Mouse (Mus musculus) left cerebral cortex, postnatal 10 days (tissue): Measurements from ENCODE around the gene Dbn1. TPM values are rescaled to one million over a fixed set of nuclear protein-coding genes. Genes with fewer than 3 reads are reported as not detected.
A peak's percentile ranks its signal among the peaks of the same experiment; 100 is the strongest.

Source experiments
- DNase-seq, 2 experiments: peaks; one replicate each; pipeline ENCODE4 v3.0.0; 2021 to 2022; ENCODE audit warnings: low spot score in 2 of 2, mixed read lengths in 1 of 2; ENCODE audit errors: extremely low spot score in 1 of 2
- intact Hi-C: fragments of 180-260 bp; cut with DNase I; formaldehyde crosslinking; loops from one replicate; pipeline ENCODE4 v1.15.1; 2025
- total RNA-seq, 2 experiments: library from RNA; stranded (reverse); gene quantifications; 2 replicates each; pipeline ENCODE4 v1.2.3; 2021

Gene Dbn1
- total RNA-seq, 2 experiments from 2014 or later = 350 to 366 TPM

DNA sequence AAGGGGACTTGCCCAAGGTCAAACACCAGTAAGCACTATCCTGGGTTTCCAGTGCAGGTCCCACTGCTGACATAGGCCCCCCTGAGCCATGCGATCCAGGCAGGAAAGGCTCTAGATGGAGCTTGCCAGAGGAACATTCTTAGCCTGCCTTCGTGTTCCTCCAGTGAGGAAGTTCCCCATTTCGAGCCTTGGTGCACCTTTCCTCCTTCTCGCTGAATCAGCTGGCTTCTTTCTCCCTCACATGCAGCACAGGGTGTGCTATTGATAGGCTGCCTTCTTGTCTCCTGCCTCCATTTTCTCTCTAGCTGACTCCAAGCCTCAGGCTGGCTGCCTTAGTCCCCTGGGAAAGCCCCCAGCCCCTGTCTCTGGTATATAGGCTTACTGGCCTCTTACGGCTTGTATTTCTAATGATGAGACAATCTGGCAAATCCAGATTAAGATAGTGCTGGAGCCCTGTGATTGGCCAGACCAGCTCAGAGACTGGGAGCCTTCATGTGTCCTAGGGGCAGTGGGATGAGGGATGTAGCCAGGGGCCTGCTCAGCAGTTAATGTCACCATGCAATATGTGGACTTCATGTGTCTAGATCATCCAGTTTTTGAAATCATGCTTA is 22.0 kb downstream of the Dbn1 start:
- intact Hi-C loops = no loop called here
- DNase-seq = no peak

DNA sequence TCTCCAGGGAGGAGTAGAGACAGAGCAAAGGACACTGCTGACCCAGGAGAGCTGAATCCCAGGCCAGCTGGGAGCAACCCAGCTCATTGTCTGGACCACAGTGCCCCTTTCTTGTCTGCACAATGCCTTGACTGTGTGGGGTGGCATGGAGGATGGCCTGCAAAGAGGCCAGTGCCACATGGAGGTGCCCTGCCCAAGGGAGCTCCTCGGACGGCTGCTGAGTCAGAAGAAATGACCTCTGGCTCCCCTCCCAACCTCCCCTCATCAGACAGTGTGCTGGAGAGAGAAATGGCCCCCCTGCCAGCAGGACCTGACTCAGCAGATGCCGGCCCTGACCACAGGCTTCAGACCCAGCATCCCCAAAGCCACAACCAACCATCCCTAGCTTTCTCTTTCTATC is 22.7 kb downstream of the Dbn1 start:
- DNase-seq = peak in 1 of 2 experiments; percentile 53
- intact Hi-C loops = no loop called here

DNA sequence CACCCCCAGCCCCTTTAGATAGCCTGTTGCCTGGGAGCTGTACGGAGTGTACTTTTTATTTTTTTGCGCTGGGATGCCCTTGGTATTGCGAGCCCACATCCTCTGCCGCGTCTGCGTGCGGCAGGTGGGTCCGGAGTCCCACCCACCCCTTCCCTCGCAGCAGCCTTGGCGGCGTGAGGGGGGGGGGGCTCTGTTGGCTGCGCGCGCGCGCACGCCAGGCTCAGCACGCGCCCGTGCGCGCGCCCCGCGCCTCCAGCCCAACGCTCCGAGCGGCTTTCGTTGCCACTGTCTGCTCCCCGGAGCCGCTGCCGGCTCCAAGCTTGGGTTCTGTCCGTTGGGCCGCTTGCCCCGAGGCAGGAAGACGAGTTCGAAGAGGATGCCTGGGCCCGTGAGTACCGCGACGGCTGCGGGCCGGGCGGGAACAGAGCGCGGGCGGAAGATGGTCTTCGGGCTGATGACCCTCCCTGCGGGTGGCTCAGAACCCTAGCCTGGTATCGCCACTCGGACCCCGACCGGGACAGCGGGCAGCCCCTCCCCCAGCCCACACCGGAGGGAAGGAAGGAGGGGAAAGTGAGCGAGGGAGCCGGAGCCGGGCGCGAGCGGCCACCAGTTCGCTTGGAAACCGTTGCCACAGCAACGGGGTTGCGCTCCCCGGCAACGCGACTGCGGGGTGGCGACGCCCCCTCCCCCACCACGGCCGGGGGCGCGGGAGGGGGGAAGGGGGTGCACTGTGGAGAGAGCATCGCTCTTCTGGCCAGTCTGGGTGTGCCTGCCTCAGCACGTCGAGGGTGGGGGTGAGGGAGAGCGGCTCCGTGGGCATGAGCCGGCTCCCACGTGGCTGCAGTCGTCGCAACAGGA is 23.7 kb downstream of the Dbn1 start, which contains the start of gene Prr7:
Gene Prr7, plus strand, starts transcription at position 241 of the 858 bp plus-strand sequence.
- intact Hi-C loops = no loop called here
- DNase-seq = peak in 1 of 2 experiments; percentile 87

DNA sequence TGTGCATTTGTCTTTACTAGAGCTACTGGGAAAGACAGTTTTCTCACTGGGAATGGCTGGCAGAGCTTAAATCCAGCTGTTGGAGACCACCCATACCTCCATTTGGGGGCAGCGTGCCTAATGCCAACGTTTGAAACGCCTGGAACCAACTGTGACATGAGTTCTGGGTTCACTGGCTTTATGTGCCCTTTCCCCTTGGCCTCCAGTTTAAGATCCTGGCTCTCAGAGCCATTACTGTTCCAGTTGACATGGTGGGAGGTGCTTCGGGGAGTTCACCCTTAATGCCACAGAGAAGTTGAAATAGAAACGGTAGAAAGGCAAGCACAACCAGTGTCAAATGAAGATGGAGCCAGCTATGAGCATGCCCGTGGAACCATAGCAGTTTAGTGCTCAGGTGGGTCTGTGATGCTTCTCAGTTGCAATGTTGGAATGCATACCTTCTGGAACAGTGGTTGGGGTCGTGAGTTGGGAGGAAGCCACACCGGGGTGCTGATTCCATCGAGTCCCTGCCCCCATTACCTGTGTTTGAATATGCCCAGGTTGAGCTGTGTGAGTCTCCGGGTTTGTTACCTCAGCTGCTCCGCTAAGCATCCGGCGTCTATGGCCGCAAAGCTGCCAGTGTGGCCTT is 24.4 kb downstream of the Dbn1 start:
- no peak for DNase-seq
- intact Hi-C loops = no loop called here

DNA sequence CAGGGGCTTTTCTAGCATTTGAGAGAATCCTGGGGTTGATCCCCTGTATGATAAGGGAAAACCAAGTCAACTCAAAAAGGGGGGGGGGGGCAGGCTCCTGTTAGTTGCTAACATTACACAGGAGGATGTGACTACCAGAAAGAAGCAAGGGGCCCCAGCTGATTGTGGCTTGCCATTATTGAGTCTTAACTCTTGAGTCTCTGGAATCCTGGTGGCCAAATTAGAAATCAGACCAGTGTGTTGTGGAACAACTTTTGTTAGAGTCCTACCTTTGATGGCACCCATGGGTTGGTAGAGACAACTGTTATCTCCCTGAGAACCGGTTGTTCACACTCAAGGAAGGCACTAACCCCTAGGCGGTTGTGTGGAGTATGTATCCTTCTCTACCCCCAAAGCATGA is 24.9 kb downstream of the Dbn1 start:
- intact Hi-C loops = no loop called here
- no peak for DNase-seq

DNA sequence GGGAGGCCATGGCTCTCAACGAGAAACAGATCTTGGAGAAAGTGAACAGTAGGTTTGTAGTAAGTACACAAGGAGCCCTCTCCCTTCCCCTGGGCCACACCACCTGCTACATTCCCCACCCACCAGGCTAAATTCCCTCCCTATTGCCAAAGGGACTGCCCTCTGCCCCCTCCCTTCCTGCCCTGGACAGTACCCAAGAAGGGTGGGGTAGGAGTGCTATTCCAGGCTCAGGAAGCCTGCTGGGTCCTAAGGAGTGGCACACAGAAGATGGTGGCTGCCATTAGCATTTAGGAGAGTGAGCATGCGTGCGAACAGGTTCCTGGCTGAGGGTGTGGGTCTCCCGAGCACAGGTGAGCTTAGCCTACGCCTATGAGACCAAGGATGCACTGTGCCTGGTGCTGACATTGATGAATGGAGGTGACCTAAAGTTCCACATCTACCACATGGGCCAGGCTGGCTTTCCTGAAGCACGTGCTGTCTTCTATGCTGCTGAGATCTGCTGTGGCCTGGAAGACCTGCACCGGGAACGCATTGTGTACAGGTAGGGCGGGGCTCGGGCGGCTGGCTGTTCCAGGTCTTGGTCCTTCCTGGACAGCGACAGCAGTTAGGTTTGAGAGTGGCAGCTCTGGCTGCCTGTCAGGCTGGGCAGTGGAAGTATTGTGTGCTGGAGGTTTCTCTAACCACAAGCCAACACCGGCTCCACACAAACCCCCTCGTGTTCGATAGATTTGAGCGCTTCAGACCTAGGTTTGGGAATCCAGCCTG is 35.9 kb downstream of the Dbn1 start:
- intact Hi-C loops = no loop called here
- DNase-seq = peak in 1 of 2 experiments; percentile 56

DNA sequence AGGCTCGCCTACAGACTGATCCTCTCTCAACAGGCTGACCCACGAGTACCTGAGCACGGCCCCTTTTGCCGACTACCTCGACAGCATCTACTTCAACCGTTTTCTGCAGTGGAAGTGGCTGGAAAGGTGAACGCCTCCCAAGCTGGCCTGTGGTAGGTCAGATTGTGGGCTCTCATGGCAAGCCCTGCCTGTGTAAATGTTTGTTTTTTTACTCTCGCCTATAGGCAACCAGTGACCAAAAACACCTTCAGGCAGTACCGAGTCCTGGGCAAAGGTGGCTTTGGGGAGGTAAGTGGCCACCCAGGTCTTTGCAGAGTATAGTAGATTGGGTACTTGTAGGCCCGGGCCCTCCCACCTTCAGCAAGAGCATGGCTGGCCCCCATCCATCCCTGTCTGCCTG is 36.6 kb downstream of the Dbn1 start:
- no peak for DNase-seq
- intact Hi-C loops = no loop called here

DNA sequence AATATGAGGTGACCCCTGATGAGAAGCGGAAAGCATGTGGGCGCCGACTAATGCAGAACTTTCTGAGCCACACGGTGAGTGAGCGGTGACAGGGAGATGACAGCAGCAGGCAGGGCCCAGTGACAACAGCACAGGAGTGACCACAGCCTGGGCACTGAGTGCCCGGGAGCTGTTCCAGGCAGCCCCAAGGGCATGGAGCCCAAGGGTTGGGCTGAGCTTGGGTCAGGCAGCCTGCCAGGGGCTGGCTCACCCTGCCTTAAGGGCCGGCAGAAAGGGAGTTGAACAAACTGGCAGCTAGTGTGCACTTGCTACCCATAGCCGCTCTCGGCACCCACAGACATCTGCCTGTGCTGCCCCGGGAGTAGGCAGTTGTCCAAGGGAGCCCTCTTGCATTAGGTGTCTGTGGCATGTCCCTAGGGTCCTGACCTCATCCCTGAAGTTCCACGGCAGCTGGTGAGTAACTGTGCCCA is 37.4 kb downstream of the Dbn1 start:
- intact Hi-C loops = no loop called here
- DNase-seq = peak; percentile 51 to 67

DNA sequence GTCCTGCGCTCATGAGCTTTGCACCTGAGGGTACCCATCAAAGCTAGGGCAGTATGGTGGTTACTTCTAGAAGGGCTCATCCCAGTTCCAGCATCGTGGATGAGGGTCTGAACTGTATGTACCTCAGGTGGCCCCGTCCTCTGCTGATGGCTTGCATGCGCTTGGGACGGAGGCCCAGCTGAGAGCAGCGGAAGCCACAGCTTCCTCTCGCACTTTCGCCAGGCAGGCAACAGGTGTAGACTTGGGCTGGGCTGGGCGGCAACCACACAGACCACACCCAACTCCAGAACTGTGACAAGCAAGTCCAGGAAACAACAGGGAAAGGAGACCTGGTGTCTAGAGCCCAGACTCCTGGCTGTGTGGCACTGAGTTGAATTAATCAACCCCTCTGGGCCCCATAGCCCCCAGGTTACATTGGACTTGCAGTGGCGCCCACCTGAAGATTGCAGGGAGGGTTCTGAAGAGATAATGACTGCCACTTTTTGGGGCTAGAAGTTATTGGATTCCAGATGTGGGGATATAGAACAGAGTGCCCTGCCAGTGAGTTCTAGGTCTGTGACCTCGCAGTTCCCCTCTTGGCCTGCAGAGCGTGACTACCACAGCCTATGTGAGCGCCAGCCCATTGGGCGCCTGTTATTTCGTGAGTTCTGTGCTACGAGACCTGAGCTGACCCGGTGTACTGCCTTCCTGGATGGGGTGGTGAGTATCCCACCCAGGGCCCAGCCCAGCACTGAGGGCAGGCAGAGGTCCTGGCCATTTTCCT is 38.1 kb downstream of the Dbn1 start:
- intact Hi-C loops = no loop called here
- no peak for DNase-seq

DNA sequence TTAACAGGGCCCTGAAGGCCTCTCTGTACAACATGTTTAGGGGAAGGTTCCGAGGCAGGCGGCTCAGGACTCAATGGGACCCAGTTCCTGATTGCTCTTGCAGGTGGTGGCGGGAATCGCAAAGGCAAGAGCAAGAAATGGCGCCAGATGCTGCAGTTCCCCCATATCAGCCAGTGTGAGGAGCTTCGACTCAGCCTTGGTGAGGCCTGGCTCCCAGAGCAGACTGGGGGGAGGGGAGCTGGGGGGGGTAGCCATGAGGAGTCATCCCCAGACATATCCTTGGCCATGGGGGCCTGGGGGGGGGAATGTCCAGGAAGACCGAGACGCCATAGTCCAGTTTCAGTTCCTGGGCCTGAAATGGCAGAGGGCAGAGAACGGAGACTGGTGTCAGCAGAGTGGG is 38.7 kb downstream of the Dbn1 start:
- DNase-seq = no peak
- intact Hi-C loops = no loop called here

DNA sequence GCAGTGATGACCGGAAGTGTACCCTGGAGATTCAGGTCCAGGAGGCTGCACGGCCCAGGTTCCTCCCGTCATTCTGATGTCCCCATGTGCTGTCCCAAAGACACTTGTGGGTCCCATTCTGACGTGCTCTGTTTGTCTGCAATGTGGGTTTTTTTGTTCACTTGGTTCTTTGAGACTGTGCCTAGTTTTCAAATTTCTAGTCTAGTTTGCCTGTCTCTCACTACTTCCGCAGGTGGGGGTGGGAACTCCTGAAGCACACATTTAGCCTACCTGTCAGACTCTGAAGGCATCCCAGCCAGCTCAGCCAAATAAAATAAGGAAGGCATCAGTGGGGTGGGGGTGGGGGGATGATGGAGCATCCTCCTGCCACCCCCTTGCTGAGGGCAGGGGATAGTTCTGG is 39.8 kb downstream of the Dbn1 start:
- intact Hi-C loops = no loop called here
- no peak for DNase-seq

DNA sequence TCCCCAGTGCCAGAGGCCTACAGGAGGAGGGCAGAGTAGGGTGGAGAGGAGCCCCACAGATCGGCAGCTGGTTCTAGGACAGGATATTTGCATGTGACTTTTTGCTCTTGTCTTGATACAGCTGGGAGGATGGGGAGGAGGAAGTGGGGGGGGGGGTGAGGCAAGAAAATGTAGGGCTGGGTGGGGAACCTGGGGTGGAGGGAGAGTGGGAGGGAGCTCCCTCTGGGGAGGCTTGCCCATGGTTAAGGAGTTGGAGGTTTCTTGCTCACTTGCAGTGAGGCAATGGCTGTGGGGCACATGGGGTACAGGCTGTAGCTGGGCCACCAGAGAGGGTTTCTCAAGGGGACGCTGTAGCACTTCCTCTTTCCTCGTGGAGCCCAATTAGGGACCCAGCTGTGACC is 40.4 kb downstream of the Dbn1 start:
- intact Hi-C loops = no loop called here
- no peak for DNase-seq

DNA sequence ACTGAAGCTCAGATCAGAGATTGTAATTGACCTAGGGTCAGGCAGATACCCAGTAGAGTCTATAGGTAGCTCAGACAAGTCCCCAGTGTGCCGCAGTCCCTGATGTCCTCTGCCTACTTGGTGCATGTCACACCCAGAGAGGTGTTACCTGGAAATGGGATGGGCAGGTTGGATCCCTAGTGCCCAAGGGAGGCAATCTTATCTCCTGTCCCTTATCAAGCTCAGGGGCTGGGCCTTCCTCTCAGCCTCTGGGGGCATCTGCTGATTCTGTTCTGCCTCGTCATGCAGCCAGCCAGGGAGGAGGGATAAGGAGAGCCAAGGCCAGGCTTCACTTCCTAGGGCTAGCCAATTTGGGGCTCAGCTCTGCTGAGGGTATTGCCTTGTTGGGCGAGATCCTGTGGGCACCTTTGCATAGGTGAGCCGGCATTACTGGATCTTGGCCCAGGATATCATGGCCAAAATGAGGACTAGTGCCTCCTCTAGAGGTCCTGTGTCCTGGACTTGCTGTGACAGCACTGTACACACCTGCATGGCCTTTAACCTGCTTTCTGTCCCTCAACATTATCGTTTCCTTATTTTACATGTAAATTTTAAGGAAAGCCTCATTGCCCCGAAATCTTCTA is 41.3 kb downstream of the Dbn1 start:
- intact Hi-C loops = no loop called here
- DNase-seq = no peak

DNA sequence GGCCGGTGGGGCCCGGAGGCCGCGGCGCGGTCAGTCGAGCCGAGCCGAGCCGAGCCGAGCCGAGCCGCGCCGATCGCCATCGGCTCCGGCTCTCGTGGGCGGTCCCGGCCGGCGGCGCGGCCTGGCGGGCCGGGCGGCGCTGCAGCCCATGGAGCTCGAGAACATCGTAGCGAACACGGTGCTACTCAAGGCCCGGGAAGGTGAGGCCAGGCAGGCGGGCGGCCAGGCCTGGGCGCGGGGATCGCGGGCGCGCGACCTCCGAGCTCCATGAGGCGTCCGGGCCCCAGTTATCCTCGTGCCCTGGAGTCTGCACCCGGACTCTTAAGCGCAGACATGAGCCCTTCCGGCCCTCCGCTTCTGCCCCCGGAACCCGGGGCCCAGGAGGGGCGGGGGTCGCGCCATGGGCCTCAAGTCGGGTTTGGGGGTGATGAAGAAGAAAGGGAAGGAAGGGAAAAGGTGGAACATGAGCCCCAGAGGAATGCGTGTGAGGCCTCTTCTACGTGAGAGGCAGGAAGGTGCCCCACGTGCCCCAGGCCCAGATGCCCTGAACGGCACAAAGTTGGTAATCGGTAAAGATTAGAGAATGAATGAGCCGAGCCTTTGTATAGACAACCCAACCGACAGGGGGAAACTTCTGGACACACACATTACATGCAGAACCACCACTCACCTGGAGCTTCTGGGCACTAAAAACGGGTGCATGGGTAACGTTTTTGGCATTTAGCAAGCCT is 42.4 kb downstream of the Dbn1 start:
- intact Hi-C loops = no loop called here
- DNase-seq = no peak

DNA sequence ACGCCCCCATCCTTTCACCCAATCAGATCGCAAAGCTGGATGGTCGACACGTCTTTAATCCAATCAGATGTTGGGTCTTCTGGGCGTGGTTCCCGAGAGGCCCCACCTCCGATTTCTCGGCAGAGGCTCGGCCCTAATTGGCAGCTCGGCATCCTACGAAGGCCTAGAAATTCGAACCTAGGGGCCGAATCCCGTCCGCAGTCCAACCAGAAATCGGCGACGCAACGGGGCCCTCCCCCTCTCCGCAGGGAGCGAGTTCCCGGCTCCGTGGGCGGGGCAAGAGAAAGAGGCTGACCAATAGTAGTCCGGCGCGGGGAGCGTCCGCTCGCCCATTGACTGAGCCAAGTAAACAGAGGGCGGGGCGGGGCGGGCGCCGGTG is 43.0 kb downstream of the Dbn1 start, which contains the start of gene Grk6:
Gene Grk6, plus strand, starts transcription at position 136 of the 379 bp plus-strand sequence.
- DNase-seq = peak; percentile 100
- intact Hi-C loops = no loop called here

DNA sequence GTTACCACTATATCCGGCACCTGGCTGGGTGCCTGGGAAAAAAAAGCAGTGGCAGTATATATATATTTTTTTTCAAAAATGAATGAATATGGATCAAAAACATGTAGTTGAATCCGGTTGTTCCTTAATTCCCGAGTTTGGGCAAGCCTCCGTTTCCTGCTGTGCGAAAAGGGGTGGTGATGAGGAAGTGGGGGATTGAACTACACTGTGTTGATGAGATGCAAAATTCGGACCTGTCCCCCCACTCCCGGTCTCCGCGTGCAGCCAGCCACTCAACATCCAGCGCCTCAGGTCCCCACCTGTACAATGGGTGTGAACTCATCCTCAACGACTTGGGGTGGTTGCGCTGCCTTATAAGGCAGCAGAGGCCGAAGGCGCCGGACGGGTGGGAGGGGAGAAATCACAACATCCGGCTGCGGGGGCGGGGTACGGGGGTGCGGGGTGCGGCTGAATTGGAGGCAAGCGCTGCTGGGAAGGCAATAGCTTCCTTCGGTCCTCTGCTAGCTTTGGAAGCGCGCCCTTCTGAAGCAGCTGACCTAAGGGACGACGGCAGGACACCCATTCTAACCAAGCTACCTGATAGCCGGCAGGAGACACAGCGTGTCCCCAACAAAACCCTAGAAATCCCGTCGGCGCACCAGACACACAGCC is 43.5 kb downstream of the Dbn1 start:
- peak; percentile 31 to 89 for DNase-seq
- intact Hi-C loops = no loop called here

DNA sequence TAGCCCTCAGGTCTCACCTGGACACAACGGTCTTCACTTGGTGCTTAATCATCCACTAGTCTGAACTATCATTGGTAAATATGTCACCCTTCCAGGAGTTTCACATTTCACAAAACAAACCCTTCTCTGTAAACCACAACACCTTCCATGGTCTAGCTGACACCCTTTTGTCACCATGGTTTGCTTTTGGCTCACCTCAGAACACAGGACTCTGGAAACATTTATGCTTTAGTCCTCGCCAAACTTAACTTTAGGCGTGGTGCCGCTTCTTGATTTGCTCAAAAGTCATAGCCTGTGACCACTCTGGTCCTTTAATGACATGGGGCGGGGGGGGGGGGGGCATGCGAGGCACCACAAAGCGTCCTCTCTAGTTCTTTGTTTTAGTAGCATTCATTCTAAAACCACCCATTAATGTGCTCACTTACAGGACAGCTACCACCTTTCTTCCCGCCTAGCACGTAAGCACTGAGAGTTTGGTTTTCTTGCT is 44.1 kb downstream of the Dbn1 start:
- intact Hi-C loops = no loop called here
- no peak for DNase-seq
